Mouse (Mus musculus) intestine, embryonic 16.5 days (tissue): ENCODE data around the gene Egfem1. TPM values are rescaled to one million over a fixed set of nuclear protein-coding genes. Genes with fewer than 3 reads are reported as not detected.

Experiments used
- ATAC-seq: fragments of 200-750 bp; cut with Nextera tagmentation; 2 replicates; pipeline ENCODE4 v1.8.0; 2017; ENCODE audit warnings: moderate TSS enrichment, moderate library complexity
- H3K27ac ChIP-seq: fragments of 300-500 bp; sonication (generic); 2 replicates; pipeline ENCODE4 v1.5.1; 2014; ENCODE audit warnings: mild to moderate bottlenecking, low read length
- H3K27me3 ChIP-seq: fragments of 300-500 bp; sonication (generic); replicated peaks from 2 replicates; pipeline ENCODE4 v1.6.1; 2014; ENCODE audit warnings: low read length, control low read depth, mixed read lengths; ENCODE audit not compliant: control insufficient read depth, insufficient read depth
- H3K36me3 ChIP-seq: fragments of 300-500 bp; sonication (generic); 2 replicates; pipeline ENCODE4 v1.6.1; 2014; ENCODE audit warnings: low read length, control low read depth; ENCODE audit not compliant: control insufficient read depth, insufficient read depth
- H3K4me1 ChIP-seq: fragments of 300-500 bp; sonication (generic); 2 replicates; pipeline ENCODE4 v1.6.1; 2014; ENCODE audit warnings: low read length, control low read depth, mixed read lengths; ENCODE audit not compliant: control insufficient read depth, insufficient read depth
- H3K4me2 ChIP-seq: fragments of 300-500 bp; sonication (generic); 2 replicates; pipeline ENCODE4 v1.6.1; 2014; ENCODE audit warnings: low read depth, low read length, control low read depth
- H3K4me3 ChIP-seq: fragments of 300-500 bp; sonication (generic); 2 replicates; pipeline ENCODE4 v1.5.1; 2014; ENCODE audit warnings: mild to moderate bottlenecking, low read length
- H3K9ac ChIP-seq: fragments of 300-500 bp; sonication (generic); 2 replicates; pipeline ENCODE4 v1.6.1; 2014; ENCODE audit warnings: low read depth, low read length
- H3K9me3 ChIP-seq: fragments of 300-500 bp; sonication (generic); 2 replicates; pipeline ENCODE4 v1.6.1; 2016; ENCODE audit warnings: low read length, control low read depth; ENCODE audit not compliant: control insufficient read depth
- WGBS: fragments of 180-500 bp; shearing (Covaris S2); extraction: QIAGEN DNeasy Blood & Tissue Kit; methylation state at CpG from one replicate; pipeline ENCODE4 v1.1.7; 2014; 5-methylcytosine and 5-hydroxymethylcytosine counted together
- polyA plus RNA-seq: library from polyadenylated mRNA; unstranded; fragments of >200 nt; fragmentation: Nextera tagmentation; extraction: Ambion mirVana; gene quantifications from 2 replicates; pipeline ENCODE4 v1.2.1, GENCODE M21; 2015

Gene Egfem1
- polyA plus RNA-seq, 1 experiment from 2014 or later: 0.33 TPM

DNA sequence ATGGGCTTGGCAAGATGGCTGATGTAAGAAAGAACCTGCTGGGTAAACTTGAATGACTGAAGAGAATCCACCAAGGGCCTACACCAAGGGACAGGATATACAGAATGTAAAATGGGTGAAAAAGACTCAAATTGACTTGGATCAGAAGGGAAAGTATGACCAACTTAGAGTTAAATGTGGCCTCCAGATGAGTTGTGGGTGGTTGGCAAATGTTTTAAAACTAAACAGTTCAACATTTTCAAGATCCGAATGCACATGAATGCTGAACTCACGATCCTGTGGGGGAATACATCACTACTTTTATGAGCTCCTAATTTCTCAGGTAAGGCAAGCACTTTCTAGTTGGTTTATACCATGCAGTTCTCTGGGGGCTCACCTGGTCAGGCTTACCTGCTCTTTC is 625.0 kb downstream of the Egfem1 start:
- Histone ChIP-seq H3K36me3 (no peaks in the 10 kb centered on the region), H3K4me2 (no peak overlapping the region), H3K9me3 (no peaks in the 10 kb centered on the region), H3K4me1 (no peaks in the 10 kb centered on the region), H3K9ac (no peak overlapping the region), H3K27ac (no peak overlapping the region), H3K4me3 (no peak overlapping the region), H3K27me3 (no peaks in the 10 kb centered on the region)
- no peak for ATAC-seq
- 78% methylated on average over 2 of the region's 2 CpGs for WGBS

DNA sequence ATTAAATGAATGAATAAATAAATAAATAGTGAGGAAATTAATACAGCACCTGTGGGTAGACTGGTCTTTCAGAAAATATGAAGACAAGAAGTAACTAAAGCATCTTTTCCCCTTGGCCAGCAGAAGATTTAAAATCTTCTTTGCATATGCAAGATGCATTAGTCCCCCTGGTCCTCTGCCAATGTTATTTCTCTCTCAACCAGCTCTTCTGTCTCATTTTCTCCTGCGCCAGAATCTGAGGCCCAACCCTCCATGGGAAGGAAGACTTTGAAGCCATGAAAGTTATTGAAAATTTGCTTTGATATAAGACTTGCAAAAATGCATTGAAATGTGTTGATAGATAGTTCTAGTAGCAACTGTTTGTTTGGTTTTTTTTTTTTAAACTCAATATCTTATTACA is 625.6 kb downstream of the Egfem1 start:
- WGBS: 91% methylated on average over 1 of the region's 1 CpGs
- Histone ChIP-seq H3K4me3 (no peak overlapping the region), H3K27ac (no peak overlapping the region)

DNA sequence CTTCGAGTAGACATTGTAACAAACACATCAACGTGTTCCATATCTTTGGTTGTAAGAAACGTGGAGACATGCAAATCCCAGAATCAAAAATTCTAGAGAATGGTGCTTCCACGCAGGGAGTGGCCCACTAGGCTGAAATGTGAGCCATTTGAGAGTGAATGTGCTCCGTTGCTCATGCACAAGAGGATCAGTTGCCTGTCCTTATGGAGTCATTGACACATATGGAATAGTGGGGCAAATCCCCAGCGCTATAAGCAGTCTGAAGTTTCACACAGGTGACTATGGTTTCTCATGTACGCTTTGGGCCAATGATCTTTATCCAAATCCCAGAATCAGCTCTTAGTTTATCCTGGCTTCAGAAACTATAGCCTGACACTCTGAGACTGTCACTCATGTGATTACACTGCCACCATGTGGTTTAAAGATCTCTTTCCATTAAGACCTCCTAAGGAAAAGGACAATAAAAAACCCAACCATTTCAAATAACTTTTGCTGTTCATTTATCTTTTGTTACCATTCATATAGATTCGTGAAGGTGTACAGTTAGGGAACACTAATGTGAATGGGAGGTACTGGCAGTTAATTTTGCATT is 644.6 kb downstream of the Egfem1 start:
- WGBS: 62% methylated on average over 8 of the region's 8 CpGs
- H3K9me3 ChIP-seq: no peaks in the 10 kb centered on the region

More for the DNA sequence above, 625.6 kb downstream of the Egfem1 start:
- no peak overlapping the region for H3K4me2 ChIP-seq
- H3K36me3 ChIP-seq: no peaks in the 10 kb centered on the region
- H3K4me1 ChIP-seq: no peaks in the 10 kb centered on the region
- no peak overlapping the region for H3K9ac ChIP-seq
- no peaks in the 10 kb centered on the region for H3K9me3 ChIP-seq
- ATAC-seq: no peak
- no peaks in the 10 kb centered on the region for H3K27me3 ChIP-seq

DNA sequence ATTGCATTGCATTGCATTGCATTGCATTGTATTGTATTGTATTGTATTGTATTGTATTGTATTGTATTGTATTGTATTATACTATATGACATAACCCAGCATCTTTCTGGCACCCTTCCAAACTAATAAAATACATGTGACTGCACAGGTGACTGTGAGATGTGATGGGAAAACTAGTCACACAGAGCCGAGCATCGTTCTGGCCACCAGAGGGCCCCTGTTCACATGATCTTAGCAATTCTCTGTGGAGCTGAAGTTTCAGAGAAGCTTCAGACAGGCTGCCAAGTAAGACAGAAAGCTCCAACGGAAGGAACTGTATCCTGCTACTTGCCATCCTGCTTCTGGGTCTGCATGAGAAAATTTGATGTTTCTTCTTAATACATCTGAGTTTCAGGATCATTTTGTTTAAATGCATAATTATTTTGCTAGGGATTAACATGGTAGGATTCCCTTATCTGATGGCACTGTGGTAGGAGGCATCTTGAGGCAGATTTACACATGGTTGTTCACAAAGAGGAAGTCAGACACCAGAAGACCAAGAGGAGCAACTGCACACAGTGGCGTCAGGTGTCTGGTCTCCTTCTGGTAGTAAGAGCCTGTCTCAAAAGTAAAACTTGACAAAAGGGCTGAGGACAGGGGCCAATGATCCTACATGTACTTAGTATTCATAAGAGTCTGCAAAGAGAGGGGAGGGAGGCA is 648.4 kb downstream of the Egfem1 start:
- H3K4me1 ChIP-seq: no peaks in the 10 kb centered on the region
- H3K4me3 ChIP-seq: no peak overlapping the region
- WGBS: 14% methylated on average over 4 of the region's 4 CpGs
- H3K27me3 ChIP-seq: no peaks in the 10 kb centered on the region
- no peak overlapping the region for H3K4me2 ChIP-seq
- no peak for ATAC-seq
- no peaks in the 10 kb centered on the region for H3K9me3 ChIP-seq
- no peak overlapping the region for H3K27ac ChIP-seq
- no peak overlapping the region for H3K9ac ChIP-seq
- H3K36me3 ChIP-seq: no peaks in the 10 kb centered on the region

More for the DNA sequence above, 644.6 kb downstream of the Egfem1 start:
- Histone ChIP-seq H3K27me3 (no peaks in the 10 kb centered on the region), H3K27ac (no peak overlapping the region), H3K36me3 (no peaks in the 10 kb centered on the region), H3K4me1 (no peaks in the 10 kb centered on the region), H3K9ac (no peak overlapping the region), H3K4me3 (no peak overlapping the region), H3K4me2 (no peak overlapping the region)
- no peak for ATAC-seq

DNA sequence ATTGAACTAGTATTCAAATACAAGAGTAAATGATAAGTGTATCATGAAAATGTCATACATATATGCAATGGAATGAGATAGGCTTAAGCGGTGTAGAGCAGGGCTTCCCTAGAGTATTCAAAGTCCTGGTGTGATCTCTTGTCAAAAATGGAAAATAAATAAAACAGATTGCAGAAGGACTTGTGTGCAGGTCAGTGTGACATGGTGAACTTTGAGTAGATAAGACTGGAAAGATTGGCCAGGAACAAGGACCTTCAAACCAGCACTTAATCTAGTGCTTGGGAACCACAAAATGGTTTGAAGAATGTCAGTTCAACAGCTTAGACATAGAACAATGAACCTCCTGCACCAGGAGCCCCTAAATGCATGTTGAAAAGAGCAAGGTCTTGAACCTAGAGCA is 649.7 kb downstream of the Egfem1 start:
- 93% methylated on average over 1 of the region's 1 CpGs for WGBS
- Histone ChIP-seq H3K36me3 (no peaks in the 10 kb centered on the region), H3K27ac (no peak overlapping the region), H3K4me1 (no peaks in the 10 kb centered on the region), H3K27me3 (no peaks in the 10 kb centered on the region), H3K4me2 (no peak overlapping the region), H3K9ac (no peak overlapping the region), H3K4me3 (no peak overlapping the region), H3K9me3 (no peaks in the 10 kb centered on the region)
- no peak for ATAC-seq

DNA sequence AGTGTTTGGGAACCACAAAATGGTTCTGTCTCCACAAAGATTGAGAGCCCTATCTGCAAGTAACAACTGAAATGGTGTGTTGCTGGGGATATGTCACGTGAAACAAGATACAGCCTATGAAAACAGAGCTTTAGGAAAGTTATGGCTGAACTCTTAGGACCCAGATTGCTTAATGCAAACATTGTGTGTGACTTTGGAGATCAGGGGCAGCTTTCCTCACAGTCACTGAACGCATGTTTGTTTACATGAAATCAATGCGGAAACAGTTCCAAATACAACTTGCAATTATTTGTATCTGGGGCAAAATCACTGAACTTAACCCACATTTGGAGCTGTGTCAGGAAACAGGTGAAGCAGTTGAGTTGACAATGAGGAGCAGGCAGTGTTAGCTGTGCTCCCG is 650.8 kb downstream of the Egfem1 start:
- no peaks in the 10 kb centered on the region for H3K9me3 ChIP-seq
- no peak overlapping the region for H3K4me3 ChIP-seq
- H3K4me1 ChIP-seq: no peaks in the 10 kb centered on the region
- no peak overlapping the region for H3K9ac ChIP-seq
- no peaks in the 10 kb centered on the region for H3K36me3 ChIP-seq
- H3K4me2 ChIP-seq: no peak overlapping the region
- ATAC-seq: no peak
- H3K27ac ChIP-seq: no peak overlapping the region
- H3K27me3 ChIP-seq: no peaks in the 10 kb centered on the region
- 50% methylated on average over 4 of the region's 4 CpGs for WGBS

DNA sequence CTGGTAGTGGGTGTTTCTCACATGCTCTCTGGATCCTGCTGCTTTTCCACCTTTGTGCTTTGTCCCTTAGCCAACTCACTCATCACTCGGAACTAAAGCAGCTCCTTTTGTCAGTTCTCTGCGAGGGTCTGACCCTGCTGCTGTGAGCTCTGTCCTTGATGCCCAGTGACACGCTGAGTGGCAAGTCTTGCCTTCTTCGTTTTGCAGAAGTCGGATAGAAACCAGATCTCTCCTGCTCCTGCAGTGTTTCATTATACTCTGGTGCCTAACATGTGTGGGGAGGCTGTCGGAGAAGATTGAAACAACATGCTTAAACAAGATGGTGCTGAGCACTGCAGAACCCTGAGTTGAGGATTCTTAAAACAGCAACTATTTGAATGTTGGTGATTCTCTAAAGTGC is 652.4 kb downstream of the Egfem1 start:
- no peaks in the 10 kb centered on the region for H3K36me3 ChIP-seq
- H3K27me3 ChIP-seq: no peaks in the 10 kb centered on the region
- H3K9me3 ChIP-seq: no peaks in the 10 kb centered on the region
- H3K27ac ChIP-seq: no peak overlapping the region
- 49% methylated on average over 6 of the region's 6 CpGs for WGBS
- no peaks in the 10 kb centered on the region for H3K4me1 ChIP-seq
- no peak for ATAC-seq
- H3K4me3 ChIP-seq: no peak overlapping the region
- H3K4me2 ChIP-seq: no peak overlapping the region
- no peak overlapping the region for H3K9ac ChIP-seq

DNA sequence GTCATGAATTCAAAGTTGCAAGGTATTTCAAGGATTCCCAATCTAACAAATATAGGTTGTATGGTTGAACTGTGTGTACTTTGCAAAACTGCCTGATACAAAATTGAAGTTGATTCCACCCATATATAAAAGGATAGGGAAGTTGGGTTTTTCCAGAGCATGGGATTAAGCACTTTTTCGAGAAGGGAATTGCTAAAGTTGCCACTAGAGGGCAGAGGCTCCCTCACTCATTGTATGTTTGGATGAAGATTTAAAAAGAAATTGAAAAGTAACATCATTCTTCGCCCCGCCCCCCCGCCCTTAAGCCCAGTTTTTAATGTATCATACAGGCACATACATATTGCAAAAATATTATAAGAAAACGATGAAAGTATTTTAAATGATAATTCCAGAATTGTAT is 657.5 kb downstream of the Egfem1 start:
- Histone ChIP-seq H3K36me3 (no peaks in the 10 kb centered on the region), H3K4me3 (no peak overlapping the region), H3K27me3 (no peaks in the 10 kb centered on the region), H3K27ac (no peak overlapping the region), H3K4me1 (no peaks in the 10 kb centered on the region), H3K4me2 (no peak overlapping the region), H3K9me3 (no peaks in the 10 kb centered on the region), H3K9ac (no peak overlapping the region)
- 36% methylated on average over 5 of the region's 5 CpGs for WGBS
- ATAC-seq: no peak
